Mouse (Mus musculus): ENCODE measurements around the gene Erc2.

DNA sequence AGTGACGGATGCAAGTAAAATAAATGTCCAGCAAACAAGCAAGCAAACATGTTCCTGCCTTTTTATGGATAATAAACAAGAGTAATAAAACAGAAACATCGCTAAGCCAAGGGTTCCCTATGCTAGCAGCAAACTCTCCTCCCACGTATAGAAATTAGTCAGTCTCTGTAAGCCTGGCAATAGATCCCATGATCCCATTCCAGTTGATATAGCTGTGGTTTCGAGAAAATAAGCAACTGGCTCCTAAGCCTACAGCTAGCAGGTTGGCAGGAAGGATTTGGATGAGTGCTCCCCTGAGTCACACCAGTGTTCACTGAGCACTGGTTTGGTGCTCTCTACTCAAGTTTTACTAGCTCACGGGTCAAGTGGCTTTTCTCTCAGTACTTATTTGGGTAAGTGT, 259.7 kb downstream of the Erc2 start:
- no peak for TF ChIP-seq POLR2AphosphoS2 (IDR thresholded peaks at IDR 0.05; ENCODE audit: insufficient read length, low read depth)
- no peak for TF ChIP-seq POLR2A (IDR thresholded peaks at IDR 0.05; ENCODE audit: insufficient read length, low read depth)
- TF ChIP-seq TCF3 (IDR thresholded peaks at IDR 0.05; ENCODE audit: insufficient read length, low read depth) = no peak
